Mouse (Mus musculus) forebrain, embryonic 13.5 days (tissue): ENCODE measurements around the gene Cox7a2. TPM values are rescaled to one million over a fixed set of nuclear protein-coding genes. Genes with fewer than 3 reads are reported as not detected.

Experiments
- ATAC-seq: fragments of 200-750 bp; cut with Nextera tagmentation; 2 replicates; pipeline ENCODE4 v1.8.0; 2017
- H3K27ac ChIP-seq: fragments of 300-500 bp; sonication (generic); 2 replicates; pipeline ENCODE4 v1.5.1; 2015; ENCODE audit warnings: inconsistent platforms, mild to moderate bottlenecking, moderate library complexity
- H3K27me3 ChIP-seq: fragments of 300-500 bp; sonication (generic); 2 replicates; pipeline ENCODE4 v1.6.1; 2015; ENCODE audit warnings: mild to moderate bottlenecking, inconsistent platforms
- H3K36me3 ChIP-seq: fragments of 300-500 bp; sonication (generic); 2 replicates; pipeline ENCODE4 v1.6.1; 2015; ENCODE audit warnings: mild to moderate bottlenecking, inconsistent platforms; ENCODE audit not compliant: poor library complexity, severe bottlenecking
- H3K4me1 ChIP-seq: fragments of 300-500 bp; sonication (generic); 2 replicates; pipeline ENCODE4 v1.6.1; 2015; ENCODE audit warnings: inconsistent platforms
- H3K4me2 ChIP-seq: fragments of 300-500 bp; sonication (generic); 2 replicates; pipeline ENCODE4 v1.6.1; 2015; ENCODE audit warnings: inconsistent platforms, mild to moderate bottlenecking, moderate library complexity
- H3K4me3 ChIP-seq: fragments of 300-500 bp; sonication (generic); 2 replicates; pipeline ENCODE4 v1.5.1; 2015; ENCODE audit warnings: mild to moderate bottlenecking, inconsistent platforms
- H3K9ac ChIP-seq: fragments of 300-500 bp; sonication (generic); 2 replicates; pipeline ENCODE4 v1.6.1; 2015; ENCODE audit warnings: mild to moderate bottlenecking, inconsistent platforms
- H3K9me3 ChIP-seq: fragments of 300-500 bp; sonication (generic); replicated peaks from 2 replicates; pipeline ENCODE4 v1.6.1; 2016; ENCODE audit warnings: inconsistent platforms
- WGBS: fragments of 180-500 bp; shearing (Covaris S2); methylation state at CpG from one replicate; pipeline ENCODE4 v1.1.7; 2015; 5-methylcytosine and 5-hydroxymethylcytosine counted together
- polyA plus RNA-seq: library from polyadenylated mRNA; unstranded; fragments of >200 nt; fragmentation: Nextera tagmentation; extraction: Ambion mirVana; gene quantifications from 2 replicates; pipeline ENCODE4 v1.2.1, GENCODE M21; 2015

The Cox7a2 gene
- polyA plus RNA-seq, 1 experiment from 2014 or later, result 828 TPM

DNA sequence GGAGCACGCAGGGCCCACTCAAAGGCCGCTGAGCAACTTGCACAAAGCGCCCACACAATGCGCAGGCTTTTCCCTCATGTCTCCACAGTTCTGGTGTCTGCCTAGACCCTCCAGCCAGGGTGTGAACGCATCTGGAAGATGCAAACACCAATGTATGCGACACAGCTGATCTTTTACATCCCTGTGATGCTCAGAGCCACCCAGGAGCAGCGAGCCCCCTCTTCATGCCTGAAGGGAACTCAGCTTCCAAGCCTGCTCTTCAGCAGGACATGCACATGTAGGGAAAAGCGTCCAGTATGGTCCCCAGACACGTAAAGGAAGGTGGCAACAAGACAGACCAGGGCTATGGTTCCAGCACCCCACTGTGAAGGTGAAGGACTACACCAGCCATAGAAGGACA lies 39.5 kb downstream of the Cox7a2 start:
- no peak for ATAC-seq
- H3K4me2 ChIP-seq, result peak overlapping the region; percentile 95; the same call in 1 of the 2 replicates
- peaks cover 54% of the 10 kb centered on the region for H3K27me3 ChIP-seq
- H3K4me1 ChIP-seq, result peaks cover 28% of the 10 kb centered on the region
- H3K36me3 ChIP-seq, result no peaks in the 10 kb centered on the region
- H3K9ac ChIP-seq, result no peak overlapping the region
- WGBS, result 28% methylated on average over 9 of the region's 9 CpGs
- H3K9me3 ChIP-seq, result no peaks in the 10 kb centered on the region
- H3K4me3 ChIP-seq, result no peak overlapping the region
- no peak overlapping the region for H3K27ac ChIP-seq

DNA sequence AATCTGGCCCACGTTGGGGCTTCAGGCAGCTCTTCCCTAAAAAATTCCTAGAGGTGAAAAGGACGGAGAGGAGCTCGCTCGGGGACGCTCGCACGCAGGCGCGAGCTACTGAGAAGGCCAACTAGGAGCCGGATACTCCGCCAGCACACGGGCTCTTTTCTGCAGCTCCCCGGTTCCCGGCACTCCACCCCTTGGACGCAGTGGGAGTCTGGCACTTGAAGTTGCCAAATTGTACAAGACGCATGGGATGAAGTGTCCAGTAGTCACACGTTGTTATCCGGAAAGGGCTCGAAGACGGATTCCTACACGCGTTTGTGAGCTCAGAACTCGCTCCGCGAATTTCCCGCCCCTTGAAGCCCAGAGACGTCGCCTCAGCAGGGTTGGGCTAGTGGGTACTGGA lies 40.2 kb downstream of the Cox7a2 start:
- Histone ChIP-seq H3K9ac (peak overlapping the region; percentile 70; the same call in 1 of the 2 replicates), H3K4me3 (peak overlapping the region; percentile 52), H3K36me3 (no peaks in the 10 kb centered on the region), H3K4me2 (peak overlapping the region; percentile 95), H3K9me3 (no peaks in the 10 kb centered on the region), H3K4me1 (peaks cover 33% of the 10 kb centered on the region), H3K27me3 (peaks cover 57% of the 10 kb centered on the region), H3K27ac (no peak overlapping the region)
- no peak for ATAC-seq
- 1% methylated on average over 28 of the region's 28 CpGs for WGBS

DNA sequence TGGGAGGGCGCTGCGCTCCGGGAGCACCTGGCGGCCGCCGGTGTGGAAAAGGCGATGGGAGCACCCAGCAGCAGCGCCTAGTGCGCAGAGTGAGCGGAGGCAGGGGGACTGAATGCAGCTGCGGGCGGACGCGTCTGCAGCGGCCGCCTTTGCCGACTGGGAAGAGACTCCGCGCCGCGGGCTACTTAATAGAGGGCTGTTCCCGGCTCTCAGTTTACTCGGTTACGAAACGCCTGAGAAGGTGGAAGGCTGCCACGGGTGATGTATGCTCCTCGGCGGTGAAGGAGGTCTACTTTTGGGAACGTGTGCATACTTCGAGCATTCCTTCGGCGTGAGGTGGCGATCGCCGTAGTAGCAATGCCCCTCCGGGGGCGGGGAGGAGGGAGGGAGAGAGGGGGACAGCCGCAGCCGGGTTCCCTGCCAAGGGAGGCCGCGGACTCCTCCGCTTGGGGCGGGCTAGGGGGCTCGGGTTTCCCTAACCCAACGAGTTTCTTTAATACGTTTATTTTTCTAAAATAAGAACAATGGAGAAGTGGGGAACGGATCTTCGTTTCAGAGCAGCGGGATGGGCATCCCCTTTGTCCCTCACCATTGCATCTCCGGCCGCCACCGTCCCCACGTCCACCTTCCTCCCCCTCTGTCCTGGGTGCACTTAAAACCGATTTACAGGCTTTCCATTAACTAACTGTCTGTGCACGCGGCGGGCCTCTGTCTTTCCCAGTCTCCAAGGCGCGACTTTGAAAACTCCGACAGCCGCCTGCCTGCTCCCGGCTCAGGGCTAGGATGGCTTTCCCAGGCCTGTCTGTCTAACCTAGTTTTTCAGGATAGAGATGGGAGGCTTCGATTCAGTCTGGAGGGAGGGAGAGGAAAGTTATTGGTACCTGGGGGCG lies 41.0 kb downstream of the Cox7a2 start, which contains the start of gene Col12a1:
TSS of gene Col12a1 (minus strand) at position 351 of the 890 bp plus-strand sequence.
- Histone ChIP-seq H3K9me3 (no peaks in the 10 kb centered on the region), H3K36me3 (no peaks in the 10 kb centered on the region), H3K4me1 (peaks cover 36% of the 10 kb centered on the region), H3K9ac (peak within 1 kb of the TSS; percentile 70), H3K4me3 (peak within 1 kb of the TSS; percentile 52), H3K27ac (no peak within 1 kb of the TSS), H3K27me3 (peaks cover 57% of the 10 kb centered on the region), H3K4me2 (peak within 1 kb of the TSS; percentile 95)
- WGBS, result under 1% methylated on average over 64 of the region's 64 CpGs
- peak; percentile 57 for ATAC-seq

DNA sequence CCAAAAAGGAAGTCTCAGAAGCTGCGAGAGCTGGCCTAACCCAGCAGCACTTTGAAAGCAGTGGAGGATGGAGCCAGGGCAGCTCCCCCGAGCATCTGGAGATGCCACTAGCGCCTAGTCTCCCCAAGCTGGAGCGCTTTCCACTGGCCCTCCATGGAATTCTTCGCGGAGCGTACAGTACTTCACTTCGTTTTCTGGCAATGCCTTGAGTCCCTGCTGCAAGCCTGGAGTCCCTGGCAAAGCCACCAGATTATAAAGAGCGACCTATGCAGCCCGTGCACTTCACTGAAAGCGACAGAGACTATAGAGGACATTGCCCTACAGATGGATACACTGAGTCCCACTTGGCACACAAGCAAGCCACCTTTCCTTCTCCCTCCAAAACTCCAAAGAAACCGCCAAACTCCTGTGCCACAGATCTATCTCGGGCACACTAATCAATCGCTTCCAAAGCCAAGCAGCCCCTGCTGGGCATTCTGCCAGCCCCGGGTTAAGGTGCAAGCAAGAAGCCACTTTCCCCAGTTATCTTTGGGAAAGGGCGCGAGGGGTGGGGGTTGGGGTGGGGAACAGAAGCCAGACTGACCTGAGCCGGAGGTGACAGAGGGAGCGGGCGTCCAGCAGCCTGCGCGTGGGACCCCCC lies 41.7 kb downstream of the Cox7a2 start:
- under 1% methylated on average over 22 of the region's 22 CpGs for WGBS
- Histone ChIP-seq H3K27me3 (peaks cover 57% of the 10 kb centered on the region), H3K27ac (no peak overlapping the region), H3K4me1 (peaks cover 36% of the 10 kb centered on the region), H3K9ac (peak overlapping the region; percentile 70), H3K4me2 (peak overlapping the region; percentile 95), H3K4me3 (peak overlapping the region; percentile 52), H3K36me3 (no peaks in the 10 kb centered on the region), H3K9me3 (no peaks in the 10 kb centered on the region)
- ATAC-seq, result 0 out of 2 replicates have a peak, but pooled peaks have one; percentile 0

DNA sequence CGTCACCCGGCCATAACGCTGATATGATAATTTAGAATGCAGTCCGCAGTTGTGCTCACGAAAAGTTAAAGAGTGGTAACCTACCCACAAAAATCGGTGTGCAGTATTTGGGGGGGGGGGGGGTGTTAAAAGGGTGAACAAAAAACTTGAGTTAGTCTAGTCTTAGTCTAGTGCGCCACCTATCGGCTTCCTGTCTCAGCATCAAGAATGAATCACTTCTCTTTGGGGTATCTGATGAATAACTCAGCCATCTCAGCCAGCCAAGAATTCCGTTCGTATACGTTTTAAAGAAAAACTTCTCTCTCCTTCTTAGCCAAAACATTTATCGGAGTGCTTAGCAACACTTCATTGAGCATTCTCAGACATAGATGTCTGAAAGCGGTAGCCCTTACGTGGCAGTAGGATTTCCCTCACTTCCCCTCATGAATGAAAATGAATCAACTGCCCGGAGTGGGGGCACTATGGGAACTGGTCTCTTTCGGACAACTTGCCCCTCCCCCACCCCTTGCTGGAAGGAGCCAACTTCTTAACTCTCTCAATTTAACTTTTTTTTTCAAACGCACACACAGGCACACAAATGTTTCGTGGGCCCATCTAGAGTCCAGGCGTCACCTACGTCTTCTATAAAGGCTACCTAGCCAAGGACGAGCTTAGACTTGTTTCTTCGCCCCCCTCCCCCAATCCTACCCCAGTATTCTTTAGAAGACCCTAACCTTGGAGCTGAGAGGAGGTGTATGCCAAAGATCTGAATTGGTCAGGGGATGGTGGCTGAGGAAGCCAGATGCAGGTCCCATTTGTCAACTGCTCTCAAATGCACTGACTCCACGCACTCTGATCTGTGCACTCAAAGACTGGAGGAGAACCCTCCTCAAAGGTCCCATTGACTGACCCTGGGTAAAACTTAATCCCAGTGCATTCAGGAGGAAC lies 42.5 kb downstream of the Cox7a2 start:
- Histone ChIP-seq H3K4me3 (peak overlapping the region; percentile 52), H3K27me3 (peaks cover 56% of the 10 kb centered on the region), H3K4me2 (peak overlapping the region; percentile 95), H3K4me1 (peaks cover 36% of the 10 kb centered on the region), H3K9me3 (no peaks in the 10 kb centered on the region), H3K9ac (no peak overlapping the region), H3K36me3 (no peaks in the 10 kb centered on the region), H3K27ac (no peak overlapping the region)
- 7% methylated on average over 23 of the region's 23 CpGs for WGBS
- peak; percentile 24 for ATAC-seq

DNA sequence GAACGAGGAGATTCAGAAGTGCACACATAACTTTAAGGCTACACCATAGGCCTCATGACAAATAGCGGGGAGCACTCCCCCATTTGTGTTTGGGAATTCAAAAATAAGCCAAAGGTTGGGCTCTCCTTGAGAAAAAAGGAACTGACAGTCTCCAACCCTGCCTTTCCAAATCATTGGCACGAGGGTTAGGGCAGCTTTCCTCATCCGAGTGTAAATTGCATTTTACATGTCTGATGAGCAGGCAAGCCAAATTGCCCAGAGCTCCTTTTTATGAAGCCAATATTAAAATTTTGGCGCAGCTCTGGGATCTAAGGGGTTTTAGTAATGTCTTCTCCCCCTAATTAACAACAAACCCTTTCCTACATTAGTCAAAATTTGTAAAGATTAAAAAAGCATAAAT lies 43.2 kb downstream of the Cox7a2 start:
- Histone ChIP-seq H3K4me2 (peak overlapping the region; percentile 95), H3K27me3 (peaks cover 49% of the 10 kb centered on the region), H3K36me3 (no peaks in the 10 kb centered on the region), H3K4me1 (peaks cover 36% of the 10 kb centered on the region), H3K27ac (no peak overlapping the region), H3K4me3 (no peak overlapping the region), H3K9ac (no peak overlapping the region), H3K9me3 (no peaks in the 10 kb centered on the region)
- 29% methylated on average over 5 of the region's 5 CpGs for WGBS
- no peak for ATAC-seq

DNA sequence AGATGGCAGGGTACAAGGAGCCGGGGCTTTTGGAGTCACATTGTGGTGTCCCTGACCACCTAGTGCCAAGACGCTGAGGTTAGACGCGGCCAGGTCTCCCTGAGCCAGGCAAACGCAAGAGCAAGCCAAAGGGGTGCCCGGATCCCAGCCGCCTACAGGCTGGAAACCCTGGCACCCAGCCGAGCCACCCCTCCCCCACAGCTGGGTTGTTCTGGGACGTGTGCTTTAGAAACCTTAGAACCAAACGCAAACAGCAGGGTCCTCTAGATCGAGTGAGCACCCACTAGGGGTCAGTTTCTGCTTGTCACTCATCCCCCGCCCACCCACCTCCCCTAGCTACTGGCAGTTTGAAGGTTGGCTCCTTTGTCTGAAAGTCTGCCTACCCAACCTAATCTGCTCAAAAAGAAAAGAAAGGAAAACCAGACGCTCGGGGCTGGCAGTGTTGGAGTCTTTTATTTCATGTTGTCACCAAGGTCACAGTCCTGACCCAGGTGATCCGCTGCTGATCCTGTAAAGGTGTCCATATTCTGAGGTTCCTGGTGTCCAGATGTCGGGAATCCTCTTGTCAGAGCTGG lies 45.1 kb downstream of the Cox7a2 start:
- 4% methylated on average over 16 of the region's 16 CpGs for WGBS
- ATAC-seq, result peak; percentile 73

More for the DNA sequence above, 45.1 kb downstream of the Cox7a2 start:
- Histone ChIP-seq H3K36me3 (no peaks in the 10 kb centered on the region), H3K4me1 (peaks cover 29% of the 10 kb centered on the region), H3K4me2 (peak overlapping the region; percentile 53), H3K27ac (no peak overlapping the region), H3K9me3 (no peaks in the 10 kb centered on the region), H3K9ac (0 out of 2 replicates have a peak overlapping the region, but pooled peaks have one; percentile 1), H3K27me3 (peaks cover 32% of the 10 kb centered on the region), H3K4me3 (peak overlapping the region; percentile 23)

Other genes with a start within 250 kb of the Cox7a2 start
- gene Col12a1, start 41.0 kb downstream of the Cox7a2 start, polyA plus RNA-seq, result 2.5 and 3.1 TPM in 2 replicates
- 87.6 and 88.2 TPM in 2 replicates for gene Tmem30a, start 33.6 kb upstream of the Cox7a2 start, polyA plus RNA-seq